Mouse (Mus musculus) spleen, postnatal 4 days (tissue): Measurements from ENCODE around the gene Axl.
A peak's percentile ranks its signal among the peaks of the same experiment; 100 is the strongest.
"Not testable (repeated sequence)": the region's sequence is repeated elsewhere in the genome, so short reads cannot be mapped to it uniquely, and the experiment has no call there.

Experiments
- DNase-seq, 2 experiments: peaks; one replicate each; pipeline ENCODE4 v3.0.0; 2022; ENCODE audit warnings: low spot score in 2 of 2

Gene Axl

GRCm38 (mm10) chr7:25793679-25794078, 5.2 kb upstream of the Axl start:
- no peak for DNase-seq

- DNase-seq = not testable (repeated sequence)
These were observed 4.5 kb upstream of the Axl start for GRCm38 (mm10) chr7:25792966-25793365.

GRCm38 (mm10) chr7:25790615-25791014, 2.1 kb upstream of the Axl start:
- DNase-seq = no peak

GRCm38 (mm10) chr7:25789129-25789440, 580 bp upstream of the Axl start:
- DNase-seq = no peak

GRCm38 (mm10) chr7:25787456-25788219, 867 bp downstream of the Axl start:
- DNase-seq = no peak

- DNase-seq = no peak
These were observed 1.5 kb downstream of the Axl start for GRCm38 (mm10) chr7:25786974-25787373.

GRCm38 (mm10) chr7:25785752-25786151, 2.8 kb downstream of the Axl start:
- peak in 1 of 2 experiments; percentile 57 for DNase-seq

- DNase-seq = no peak
These were observed 3.7 kb downstream of the Axl start for GRCm38 (mm10) chr7:25784808-25785207.

GRCm38 (mm10) chr7:25783746-25784145, 4.8 kb downstream of the Axl start:
- no peak for DNase-seq

DNA sequence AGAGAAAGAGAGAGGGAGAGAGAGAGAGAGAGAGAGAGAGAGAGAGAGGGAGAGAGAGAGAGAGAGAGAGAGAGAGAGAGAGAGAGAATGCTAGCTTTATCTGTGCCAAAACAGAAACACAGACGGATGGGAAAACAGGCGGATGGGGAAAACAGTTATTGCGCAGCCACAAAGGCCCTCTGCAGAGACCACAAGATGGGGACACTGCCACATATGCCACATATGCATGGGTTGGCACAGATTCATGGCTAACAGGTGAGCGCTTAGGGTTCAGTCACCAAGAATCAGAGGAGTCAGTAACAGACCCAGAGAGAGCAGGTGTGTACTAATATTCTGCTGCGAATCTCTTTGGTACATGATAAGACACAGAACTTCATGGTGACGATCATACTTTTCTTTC, 5.8 kb downstream of the Axl start:
- DNase-seq = no peak

DNA sequence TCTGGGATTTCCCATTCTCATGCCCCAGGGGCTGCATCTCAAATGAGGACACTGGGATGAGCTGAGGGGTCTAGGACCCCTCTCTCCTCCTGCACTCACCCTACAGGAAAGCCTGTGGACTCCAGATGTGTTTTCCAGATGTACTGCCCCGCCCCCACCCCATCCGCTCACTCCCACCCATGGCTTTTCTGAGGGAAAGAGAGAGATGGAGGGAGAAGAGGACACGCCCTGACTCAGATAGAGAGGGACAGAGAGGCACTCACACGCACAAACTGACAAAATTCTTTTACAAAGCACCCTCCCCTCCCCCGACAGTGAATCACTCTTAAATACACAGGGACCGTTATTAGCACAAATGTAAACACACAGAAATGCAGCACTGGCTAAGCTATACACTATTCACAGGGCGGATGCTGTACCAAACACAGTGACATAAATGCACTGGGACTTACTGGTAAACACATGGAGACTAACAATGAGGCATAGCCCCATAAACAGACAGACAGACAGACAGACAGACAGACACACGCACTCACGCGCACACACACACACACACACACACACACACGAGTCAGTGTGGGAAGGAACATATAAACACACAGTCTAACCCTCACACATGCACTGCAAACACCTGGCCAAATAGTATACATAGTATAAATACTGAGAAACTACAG, 6.4 kb downstream of the Axl start:
- no peak for DNase-seq

GRCm38 (mm10) chr7:25781321-25781936, 7.1 kb downstream of the Axl start:
- DNase-seq = no peak

GRCm38 (mm10) chr7:25780753-25781152, 7.8 kb downstream of the Axl start:
- DNase-seq = no peak

DNA sequence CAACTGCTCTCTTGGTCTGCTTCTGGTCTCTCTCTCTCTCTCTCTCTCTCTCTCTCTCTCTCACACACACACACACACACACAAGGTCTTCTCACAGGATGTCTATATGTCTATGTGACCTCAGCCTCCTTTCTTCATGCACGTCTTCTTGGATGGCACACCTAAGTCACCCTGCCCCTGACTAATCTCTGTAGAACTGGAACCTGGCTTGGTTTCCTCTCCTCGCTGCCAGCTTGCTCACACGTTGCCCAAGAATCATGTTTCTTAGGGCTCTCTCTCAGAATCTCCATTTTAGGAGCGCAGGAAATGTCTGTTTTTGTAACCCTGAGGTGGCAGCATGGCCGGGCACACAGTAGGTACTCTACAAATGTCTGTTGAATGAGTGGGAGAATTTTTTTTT, 8.5 kb downstream of the Axl start:
- DNase-seq = no peak

GRCm38 (mm10) chr7:25768229-25768628, 20.3 kb downstream of the Axl start:
- no peak for DNase-seq

GRCm38 (mm10) chr7:25766108-25766507, 22.4 kb downstream of the Axl start:
- no peak for DNase-seq

- DNase-seq = no peak
These were observed 24.3 kb downstream of the Axl start for GRCm38 (mm10) chr7:25764221-25764620.

DNA sequence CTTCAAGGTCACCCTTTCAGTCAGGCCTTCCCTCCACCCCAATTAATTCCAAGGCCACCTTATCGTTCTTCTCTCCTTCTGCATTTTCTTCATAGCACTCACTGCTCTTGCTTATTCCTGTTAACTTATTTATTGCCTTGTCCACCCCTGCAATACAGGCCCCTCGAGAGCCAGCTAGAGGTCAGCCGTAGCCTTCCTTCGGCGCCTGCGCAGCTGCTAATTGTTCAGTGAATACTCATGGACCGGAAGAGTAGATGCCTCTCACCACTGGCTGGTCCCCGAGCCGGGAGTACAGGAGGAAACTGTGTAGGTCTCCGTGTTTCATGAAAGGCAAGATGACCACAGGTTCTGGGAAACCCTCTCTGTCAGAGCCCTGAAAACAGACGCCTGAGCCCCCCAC, 24.8 kb downstream of the Axl start:
- DNase-seq = no peak

GRCm38 (mm10) chr7:25761354-25761753, 27.2 kb downstream of the Axl start:
- no peak for DNase-seq

DNA sequence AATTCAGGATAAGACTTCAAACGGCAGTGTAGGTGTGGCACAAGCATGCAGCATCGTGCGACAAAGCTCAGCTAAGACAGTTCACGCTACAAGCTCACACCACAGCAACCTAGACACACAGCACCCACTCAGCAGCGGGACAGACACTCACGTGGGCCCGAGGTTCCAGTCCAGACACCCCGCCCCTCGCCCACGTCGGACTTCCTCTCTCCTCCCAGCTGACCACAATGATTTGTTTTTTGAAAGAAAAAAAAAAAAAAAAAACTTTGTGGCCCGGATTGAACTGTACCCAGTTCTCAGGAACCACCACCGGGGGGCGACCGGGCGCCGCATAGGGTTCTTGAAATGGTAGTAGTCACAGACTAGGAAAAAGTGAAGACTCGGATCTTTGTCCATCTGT, 32.5 kb downstream of the Axl start:
- peak; percentile 90 to 96 for DNase-seq

DNA sequence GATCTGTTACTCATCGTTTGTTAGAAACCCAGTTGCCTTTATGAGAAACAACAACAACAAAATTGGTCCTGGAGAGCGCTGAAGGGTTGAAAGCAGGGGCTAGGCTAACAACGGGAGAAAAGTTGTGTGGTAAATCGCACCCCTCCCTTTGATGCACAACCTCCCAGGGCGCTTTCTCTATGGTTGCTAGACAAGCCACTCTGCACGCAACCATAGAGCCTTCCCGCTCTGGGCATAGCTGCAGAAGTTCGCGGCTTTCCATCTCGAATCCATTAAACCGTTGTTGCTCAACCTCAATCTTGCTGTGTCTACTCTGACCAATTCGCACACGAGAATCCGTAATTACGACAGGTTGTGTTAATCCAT, 33.1 kb downstream of the Axl start:
- peak; percentile 68 to 81 for DNase-seq

- peak; percentile 98 to 99 for DNase-seq
These were observed 33.6 kb downstream of the Axl start, which contains the start of gene Hnrnpul1 for GRCm38 (mm10) chr7:25754738-25755467. Gene Hnrnpul1, minus strand, starts transcription at chr7:25754757.

DNA sequence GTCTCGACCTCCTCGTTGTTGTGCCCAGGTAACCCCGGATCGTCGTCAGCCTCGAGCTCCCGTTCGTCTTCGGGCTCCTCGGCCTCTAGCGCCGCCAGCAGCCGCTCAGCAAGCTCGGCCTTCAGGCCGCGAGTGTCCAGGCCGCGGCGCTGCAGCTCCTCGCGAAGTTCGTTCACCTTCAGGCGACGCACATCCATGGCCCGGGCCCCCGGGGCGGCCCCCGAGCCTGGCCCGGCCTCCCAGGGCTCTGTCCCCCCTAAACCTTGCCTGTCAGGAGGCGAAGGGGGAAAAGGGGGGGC, 34.1 kb downstream of the Axl start:
- no peak for DNase-seq
